Mouse (Mus musculus) myocyte (in vitro differentiated cells): ENCODE data around the gene Tmem125. TPM values are rescaled to one million over a fixed set of nuclear protein-coding genes. Genes with fewer than 3 reads are reported as not detected.

Source experiments
- H3K27me3 ChIP-seq: one replicate; pipeline ENCODE4 v1.6.1; 2011; ENCODE audit not compliant: control insufficient read depth, insufficient read depth, insufficient read length
- H3K36me3 ChIP-seq: one replicate; pipeline ENCODE4 v1.6.1; 2011; ENCODE audit not compliant: control insufficient read depth, insufficient read depth
- H3K4me2 ChIP-seq: one replicate; pipeline ENCODE4 v1.6.1; 2011; ENCODE audit warnings: low read depth, control low read depth
- H3K4me3 ChIP-seq: one replicate; pipeline ENCODE4 v1.5.1; 2011; ENCODE audit warnings: mild to moderate bottlenecking, control low read depth, moderate library complexity
- H3K79me2 ChIP-seq: one replicate; pipeline ENCODE4 v1.6.1; 2011; ENCODE audit not compliant: control insufficient read depth, insufficient read depth
- H3ac ChIP-seq: one replicate; pipeline ENCODE4 v1.6.1; 2011; ENCODE audit not compliant: control insufficient read depth, insufficient read length
- CEBPB ChIP-seq: IDR thresholded peaks from 2 replicates; pipeline ENCODE4 v1.6.1; 2011; ENCODE audit warnings: mild to moderate bottlenecking, moderate library complexity; ENCODE audit not compliant: poor library complexity, insufficient read depth, severe bottlenecking
- E2F4 ChIP-seq: IDR thresholded peaks from one replicate; pipeline ENCODE4 v1.6.1; 2011; ENCODE audit warnings: mild to moderate bottlenecking, control low read depth, moderate library complexity; ENCODE audit not compliant: insufficient read depth
- MAX ChIP-seq: IDR thresholded peaks from one replicate; pipeline ENCODE4 v1.6.1; 2011; ENCODE audit warnings: low read depth, mild to moderate bottlenecking, control low read depth
- MYOD1 ChIP-seq, 3 experiments: IDR thresholded peaks; one replicate each; pipeline ENCODE4 v1.6.1; 2011; ENCODE audit warnings: control low read depth in 2 of 3, low read depth in 2 of 3, mild to moderate bottlenecking in 2 of 3, moderate library complexity in 1 of 3; ENCODE audit not compliant: insufficient read length in 2 of 3, control insufficient read depth in 1 of 3
- MYOG ChIP-seq, 3 experiments: IDR thresholded peaks; one replicate each; pipeline ENCODE4 v1.6.1; 2011; ENCODE audit warnings: control low read depth in 2 of 3, low read depth in 2 of 3, mild to moderate bottlenecking in 2 of 3; ENCODE audit not compliant: insufficient read length in 2 of 3, control insufficient read depth in 1 of 3, insufficient read depth in 1 of 3
- POLR2A ChIP-seq: IDR thresholded peaks from one replicate; pipeline ENCODE4 v1.6.1; 2011; ENCODE audit warnings: low read depth, mild to moderate bottlenecking, control low read depth, moderate library complexity; ENCODE audit not compliant: insufficient read length
- POLR2AphosphoS2 ChIP-seq: IDR thresholded peaks from one replicate; pipeline ENCODE4 v1.6.1; 2011; ENCODE audit warnings: low read depth, control low read depth; ENCODE audit not compliant: insufficient read length
- REST ChIP-seq: IDR thresholded peaks from one replicate; pipeline ENCODE4 v1.6.1; 2011; ENCODE audit warnings: mild to moderate bottlenecking, control low read depth, moderate library complexity; ENCODE audit not compliant: insufficient read depth, insufficient read length
- SRF ChIP-seq: IDR thresholded peaks from one replicate; pipeline ENCODE4 v1.6.1; 2011; ENCODE audit warnings: low read depth; ENCODE audit not compliant: control insufficient read depth, insufficient read length
- TCF12 ChIP-seq: IDR thresholded peaks from one replicate; pipeline ENCODE4 v1.6.1; 2011; ENCODE audit warnings: mild to moderate bottlenecking, control low read depth; ENCODE audit not compliant: poor library complexity, insufficient read depth, severe bottlenecking
- TCF3 ChIP-seq: IDR thresholded peaks from one replicate; pipeline ENCODE4 v1.6.1; 2011; ENCODE audit warnings: low read depth, control low read depth; ENCODE audit not compliant: insufficient read length
- USF1 ChIP-seq: IDR thresholded peaks from one replicate; pipeline ENCODE4 v1.6.1; 2011; ENCODE audit warnings: low read depth, mild to moderate bottlenecking, control low read depth, moderate library complexity
- polyA plus RNA-seq: library from polyadenylated mRNA; unstranded; fragments of >200 nt; fragmentation: generic; extraction: Trizol; gene quantifications from one replicate; pipeline ENCODE4 v1.2.1, GENCODE M21; 2012; ENCODE audit warnings: missing spikeins

Gene Tmem125
- not detected for polyA plus RNA-seq

DNA sequence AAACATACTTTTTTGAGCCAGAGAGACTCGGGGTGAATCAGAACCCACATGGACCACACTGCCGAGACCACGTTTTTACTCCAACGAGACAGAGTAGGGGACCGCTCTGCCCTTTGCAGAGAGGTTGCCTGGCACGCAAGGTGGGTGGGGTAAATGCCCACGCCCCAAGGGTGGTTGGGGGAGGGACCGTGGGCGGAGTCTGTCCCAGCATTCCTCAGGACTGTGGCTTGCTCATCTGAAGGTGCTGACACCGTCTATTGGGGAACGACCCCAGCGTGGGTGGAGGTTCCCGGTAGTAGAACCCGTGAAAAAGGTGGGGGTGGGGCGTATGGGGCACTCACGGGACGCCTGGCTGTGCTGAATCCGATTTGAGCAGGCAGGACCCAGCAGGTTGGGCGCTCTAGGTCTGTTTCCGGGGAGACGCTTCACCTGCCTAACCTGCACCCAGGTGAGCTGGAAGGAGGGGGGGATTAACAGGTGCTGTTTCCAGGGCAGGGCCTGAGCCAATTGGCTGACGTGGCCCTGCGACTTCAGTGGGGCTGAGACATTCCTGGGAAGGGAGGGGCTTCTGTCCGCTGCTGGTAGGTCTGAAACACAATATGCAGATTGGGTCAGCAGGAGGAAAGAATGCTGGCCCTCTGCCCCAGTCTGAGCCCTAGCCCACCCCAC, at the start of gene Tmem125:
Gene Tmem125, minus strand, starts transcription at position 453 of the 669 bp plus-strand sequence.
- no peak for TF ChIP-seq MYOD1 (IDR thresholded peaks at IDR 0.05; ENCODE audit: control insufficient read depth in 1 of 3, insufficient read length in 2 of 3, low read depth in 2 of 3)
- no peak for TF ChIP-seq SRF
- no peak for TF ChIP-seq TCF3
- TF ChIP-seq REST = no peak
- no peak for TF ChIP-seq TCF12
- no peak for TF ChIP-seq CEBPB
- no peak for TF ChIP-seq E2F4
- peaks cover 39% of the 10 kb centered on the region for H3K27me3 ChIP-seq
- H3K79me2 ChIP-seq = no peaks in the 10 kb centered on the region
- no peak within 1 kb of the TSS for H3K4me3 ChIP-seq
- H3ac ChIP-seq = no peak within 1 kb of the TSS
- no peaks in the 10 kb centered on the region for H3K36me3 ChIP-seq
- peak within 1 kb of the TSS; percentile 14 for H3K4me2 ChIP-seq

DNA sequence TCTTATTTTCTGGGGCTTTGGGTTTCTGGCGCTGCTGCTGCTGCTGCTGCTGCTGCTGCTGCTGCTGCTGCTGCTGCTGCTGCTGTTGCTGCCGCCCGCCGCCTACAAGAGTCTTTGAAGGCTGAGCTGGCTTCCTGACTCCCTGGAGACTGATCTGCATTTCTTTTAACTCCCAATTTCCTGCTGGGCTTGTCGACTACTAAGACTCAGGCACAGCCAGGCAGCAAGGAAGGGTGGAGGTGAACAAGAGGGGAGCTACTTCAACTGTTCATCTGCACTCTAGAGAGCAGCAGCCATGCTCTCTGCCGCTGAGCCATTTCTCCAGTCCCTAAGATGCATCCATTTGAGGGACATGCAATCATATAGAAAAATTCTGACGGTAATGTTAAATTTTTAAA, 45.9 kb upstream of the Tmem125 start:
- Histone ChIP-seq H3K79me2 (no peaks in the 10 kb centered on the region), H3K36me3 (no peaks in the 10 kb centered on the region), H3K4me3 (no peak overlapping the region), H3K27me3 (peaks cover 54% of the 10 kb centered on the region), H3ac (no peak overlapping the region), H3K4me2 (no peak overlapping the region)
- TF ChIP-seq MYOG (IDR thresholded peaks at IDR 0.05; ENCODE audit: control insufficient read depth in 1 of 3, insufficient read depth in 1 of 3, insufficient read length in 2 of 3, low read depth in 2 of 3) (no peak), SRF (no peak), MAX (no peak), CEBPB (no peak), TCF3 (no peak), REST (no peak), E2F4 (no peak), MYOD1 (IDR thresholded peaks at IDR 0.05; ENCODE audit: control insufficient read depth in 1 of 3, insufficient read length in 2 of 3, low read depth in 2 of 3) (no peak), TCF12 (no peak), USF1 (no peak), POLR2AphosphoS2 (no peak), POLR2A (no peak)

DNA sequence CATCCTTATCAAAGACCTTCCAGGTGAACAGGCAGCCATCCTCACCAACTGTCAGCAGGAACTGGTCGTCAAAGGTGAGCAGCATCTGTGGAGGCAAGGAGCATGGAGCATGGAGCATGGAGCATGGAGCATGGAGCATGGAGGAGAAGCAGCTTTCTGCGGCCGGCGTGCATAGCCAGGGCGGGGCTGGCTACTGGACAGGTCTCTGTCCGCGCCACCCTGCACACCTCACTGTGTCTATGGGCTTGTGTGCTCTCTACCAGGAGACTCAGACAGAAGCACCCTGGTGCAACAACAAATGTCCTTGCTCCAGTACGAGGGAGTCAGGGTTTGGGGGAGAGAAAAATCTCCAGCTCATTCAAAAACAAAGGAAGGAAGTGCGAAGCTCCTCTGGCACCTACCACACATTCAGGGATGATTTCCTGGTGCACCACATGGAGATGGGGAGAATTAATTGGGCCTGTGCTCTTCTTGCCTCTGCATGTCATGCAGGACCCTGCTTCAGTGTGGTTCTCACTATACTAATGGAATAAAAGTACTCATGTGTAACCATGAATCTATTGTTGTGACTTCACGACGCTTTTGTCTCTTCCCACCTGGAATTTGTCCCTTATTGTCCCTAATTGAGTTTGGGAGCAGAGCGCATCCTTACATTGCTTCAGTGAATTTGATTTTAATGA, 45.3 kb upstream of the Tmem125 start:
- Histone ChIP-seq H3ac (no peak overlapping the region), H3K36me3 (no peaks in the 10 kb centered on the region), H3K27me3 (peaks cover 54% of the 10 kb centered on the region), H3K4me2 (no peak overlapping the region), H3K4me3 (no peak overlapping the region), H3K79me2 (no peaks in the 10 kb centered on the region)
- TF ChIP-seq MAX (no peak), TCF3 (no peak), TCF12 (no peak), POLR2AphosphoS2 (no peak), USF1 (no peak), E2F4 (no peak), MYOD1 (IDR thresholded peaks at IDR 0.05; ENCODE audit: control insufficient read depth in 1 of 3, insufficient read length in 2 of 3, low read depth in 2 of 3) (no peak), SRF (no peak), POLR2A (no peak), REST (no peak), CEBPB (no peak), MYOG (IDR thresholded peaks at IDR 0.05; ENCODE audit: control insufficient read depth in 1 of 3, insufficient read depth in 1 of 3, insufficient read length in 2 of 3, low read depth in 2 of 3) (no peak)

DNA sequence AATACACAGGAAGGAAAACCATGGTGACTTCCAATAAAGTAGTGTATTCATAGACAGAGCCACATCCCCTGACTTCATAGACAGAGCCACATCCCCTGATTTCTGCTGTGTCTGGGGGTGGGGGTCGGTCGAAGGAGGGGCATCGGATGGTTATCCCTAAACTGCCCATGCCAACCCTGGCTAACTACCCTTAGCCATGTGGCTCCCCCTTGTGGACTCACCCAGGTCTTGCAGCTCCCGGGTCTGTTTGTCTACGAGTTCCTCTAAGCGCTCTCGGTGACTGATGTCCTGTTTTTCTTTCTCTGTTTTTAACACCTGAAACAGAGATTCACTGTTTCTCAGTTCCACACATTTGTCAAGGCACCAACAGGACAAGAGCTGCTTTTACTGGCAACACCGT, 38.8 kb upstream of the Tmem125 start:
- Histone ChIP-seq H3K79me2 (no peaks in the 10 kb centered on the region), H3K27me3 (peaks cover 69% of the 10 kb centered on the region), H3ac (no peak overlapping the region), H3K36me3 (no peaks in the 10 kb centered on the region), H3K4me3 (no peak overlapping the region), H3K4me2 (no peak overlapping the region)
- no peak for TF ChIP-seq REST
- TF ChIP-seq POLR2A = no peak

DNA sequence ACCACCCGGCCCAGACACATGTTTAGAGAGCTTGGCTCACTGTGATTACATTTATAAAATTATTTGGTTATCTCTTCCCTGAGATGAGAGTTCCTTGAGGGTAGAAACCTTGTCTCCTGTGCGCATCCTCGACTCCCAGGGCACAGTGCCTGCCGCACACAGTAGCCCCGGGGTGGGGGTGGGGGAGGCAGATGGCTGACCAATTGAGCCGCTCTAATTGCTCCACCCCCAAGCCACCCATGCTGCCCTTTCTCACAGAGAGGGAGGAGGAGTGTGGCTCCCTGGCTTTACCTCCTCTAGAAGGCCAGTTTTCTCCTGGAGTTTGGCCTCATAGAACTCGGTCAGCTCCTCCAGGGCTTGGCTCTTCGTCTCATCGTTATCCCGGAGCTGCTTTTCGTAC, 37.7 kb upstream of the Tmem125 start:
- peaks cover 68% of the 10 kb centered on the region for H3K27me3 ChIP-seq
- H3K36me3 ChIP-seq = no peaks in the 10 kb centered on the region
- TF ChIP-seq SRF = no peak
- TF ChIP-seq POLR2A = no peak
- TF ChIP-seq CEBPB = no peak
- TF ChIP-seq REST = no peak
- no peak for TF ChIP-seq MYOG (IDR thresholded peaks at IDR 0.05; ENCODE audit: control insufficient read depth in 1 of 3, insufficient read depth in 1 of 3, insufficient read length in 2 of 3, low read depth in 2 of 3)
- TF ChIP-seq USF1 = no peak
- TF ChIP-seq TCF12 = no peak
- no peak for TF ChIP-seq MAX
- TF ChIP-seq E2F4 = no peak
- TF ChIP-seq TCF3 = no peak
- no peak for TF ChIP-seq POLR2AphosphoS2
- no peak for TF ChIP-seq MYOD1 (IDR thresholded peaks at IDR 0.05; ENCODE audit: control insufficient read depth in 1 of 3, insufficient read length in 2 of 3, low read depth in 2 of 3)

More for the DNA sequence above, 37.7 kb upstream of the Tmem125 start:
- Histone ChIP-seq H3K4me3 (no peak overlapping the region), H3ac (no peak overlapping the region), H3K4me2 (no peak overlapping the region), H3K79me2 (no peaks in the 10 kb centered on the region)
